Mouse (Mus musculus): ENCODE results near the gene Ptpro. TPM values are rescaled to one million over a fixed set of nuclear protein-coding genes. Genes with fewer than 3 reads are reported as not detected.

The Ptpro gene
- total and polyA plus RNA-seq, 3 experiments = 0.11 to 0.16 TPM; not detected in 1

DNA sequence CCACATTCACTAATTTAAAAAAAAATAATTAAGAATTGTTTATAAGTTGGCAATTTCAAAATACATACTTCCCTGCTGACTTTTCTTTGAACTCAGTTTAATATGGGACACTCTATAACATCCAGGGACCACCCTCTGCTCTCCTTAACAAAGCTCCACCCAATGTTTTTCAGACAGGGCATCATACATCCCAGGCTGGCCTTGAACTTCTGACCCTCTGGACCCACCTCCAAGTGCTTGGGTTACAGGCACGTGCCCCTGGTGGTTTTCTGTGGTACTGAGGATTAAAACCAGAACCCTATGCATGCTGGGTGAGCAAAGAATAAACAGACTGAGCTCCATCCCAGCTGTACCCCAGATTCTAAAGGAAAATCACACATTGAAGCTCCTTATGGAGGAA lies 251.9 kb downstream of the Ptpro start:
- H3K27me3 ChIP-seq (replicated peaks) = no peaks in the 10 kb centered on the region
- H3K4me3 ChIP-seq (replicated peaks in 1 of 3; ENCODE audit: low read depth in 2 of 3, low read length in 2 of 3, poor library complexity in 1 of 3) = no peak overlapping the region
- H3K9ac ChIP-seq (ENCODE audit: insufficient read depth, low read depth) = no peak overlapping the region
- no peak overlapping the region for H3K4me2 ChIP-seq (ENCODE audit: insufficient read depth, low read depth, poor library complexity, severe bottlenecking)
- H3K36me3 ChIP-seq (replicated peaks in 1 of 2; ENCODE audit: control insufficient read depth in 1 of 2, insufficient read depth in 1 of 2, low read length in 1 of 2) = peaks cover 0 to 19% of the 10 kb centered on the region in 2 experiments
- no peak overlapping the region for H3K27ac ChIP-seq (ENCODE audit: insufficient read depth, low read depth)
- in situ Hi-C loops (cut with MboI; ENCODE audit: low pct_ligation_motif_present, low pct_unique_long_range_greater_than_20kb, low sequenced_read_pairs) = no loop called here
- TF ChIP-seq UBTF (IDR thresholded peaks at IDR 0.05; ENCODE audit: low read depth, low read length) = no peak
- TF ChIP-seq JUND (conservative IDR thresholded peaks at IDR 0.05; ENCODE audit: low read depth, low read length) = no peak
- TF ChIP-seq BHLHE40 (IDR thresholded peaks at IDR 0.05; ENCODE audit: low read depth, low read length) = peak; percentile 44; the same call in 1 of the 2 replicates
- no peak for TF ChIP-seq MEF2A (IDR thresholded peaks at IDR 0.05; ENCODE audit: borderline replicate concordance, low read depth, low read length)
- 0 out of 4 replicates have a peak, but pooled peaks of 1 of the 2 experiments have one; percentile 8 for TF ChIP-seq CTCF (conservative IDR thresholded peaks at IDR 0.05 in 1 of 2, IDR thresholded peaks at IDR 0.05 in 1 of 2; ENCODE audit: low read depth in 2 of 2, low read length in 2 of 2)
- TF ChIP-seq MAZ (IDR thresholded peaks at IDR 0.05; ENCODE audit: low read depth, low read length) = no peak
- dilution Hi-C loops (cut with MboI; ENCODE audit: extremely low pct_ligation_motif_present, extremely low pct_unique_long_range_greater_than_20kb, low sequenced_read_pairs) = no loop called here
- H3K4me1 ChIP-seq (ENCODE audit: control insufficient read depth in 1 of 2, insufficient read depth in 2 of 2) = peaks cover 7 to 33% of the 10 kb centered on the region in 2 experiments
- H3K79me2 ChIP-seq (replicated peaks; ENCODE audit: control insufficient read depth, extremely low read depth, insufficient read depth, poor library complexity, severe bottlenecking) = no peaks in the 10 kb centered on the region
- H3K9me3 ChIP-seq (replicated peaks; ENCODE audit: low read length) = no peaks in the 10 kb centered on the region
- no peak for DNase-seq (ENCODE audit: extremely low read depth)

DNA sequence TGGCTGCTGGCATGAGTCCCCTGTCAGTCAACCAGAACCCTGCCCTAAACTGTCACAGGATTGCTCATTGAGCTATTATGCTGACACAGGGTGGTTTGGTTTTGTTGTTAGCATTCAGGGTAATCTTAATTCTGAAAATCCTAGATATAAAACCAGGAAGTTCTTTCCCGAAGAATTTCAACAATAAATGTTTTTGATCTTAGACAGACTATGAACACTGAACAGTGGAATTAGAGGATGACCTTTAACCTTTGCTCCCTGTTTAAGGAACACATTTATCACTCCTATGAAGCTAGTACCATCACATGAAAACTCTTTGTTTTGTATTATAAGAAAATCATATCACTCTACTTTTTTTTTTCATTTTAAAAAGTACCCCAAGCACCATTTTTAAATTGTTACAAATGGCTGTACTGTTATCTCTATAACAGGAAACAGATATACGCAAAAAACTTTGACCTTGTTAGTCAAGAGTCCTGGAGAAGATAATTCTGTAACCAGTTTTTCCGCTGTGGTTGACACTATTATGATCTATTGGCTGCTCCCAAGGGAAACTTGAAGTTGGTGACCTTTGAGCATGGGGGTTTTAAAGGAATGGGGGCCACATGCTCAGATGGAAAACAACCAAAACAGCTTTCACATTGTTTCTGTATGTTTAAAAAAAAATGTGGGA lies 253.6 kb downstream of the Ptpro start:
- dilution Hi-C loops (cut with MboI; ENCODE audit: extremely low pct_ligation_motif_present, extremely low pct_unique_long_range_greater_than_20kb, low sequenced_read_pairs) (no loop called here), in situ Hi-C loops (cut with MboI; ENCODE audit: low pct_ligation_motif_present, low pct_unique_long_range_greater_than_20kb, low sequenced_read_pairs) (no loop called here)
- Histone ChIP-seq H3K4me3 (replicated peaks in 1 of 3; ENCODE audit: low read depth in 2 of 3, low read length in 2 of 3, poor library complexity in 1 of 3) (no peak overlapping the region), H3K79me2 (replicated peaks; ENCODE audit: control insufficient read depth, extremely low read depth, insufficient read depth, poor library complexity, severe bottlenecking) (no peaks in the 10 kb centered on the region), H3K27me3 (replicated peaks) (no peaks in the 10 kb centered on the region), H3K9me3 (replicated peaks; ENCODE audit: low read length) (no peaks in the 10 kb centered on the region), H3K4me1 (ENCODE audit: control insufficient read depth in 1 of 2, insufficient read depth in 2 of 2) (peaks cover 7 to 33% of the 10 kb centered on the region in 2 experiments), H3K4me2 (ENCODE audit: insufficient read depth, low read depth, poor library complexity, severe bottlenecking) (no peak overlapping the region), H3K27ac (ENCODE audit: insufficient read depth, low read depth) (no peak overlapping the region), H3K36me3 (replicated peaks in 1 of 2; ENCODE audit: control insufficient read depth in 1 of 2, insufficient read depth in 1 of 2, low read length in 1 of 2) (peaks cover 0 to 19% of the 10 kb centered on the region in 2 experiments), H3K9ac (ENCODE audit: insufficient read depth, low read depth) (no peak overlapping the region)
- DNase-seq (ENCODE audit: extremely low read depth) = no peak
- TF ChIP-seq CHD2 (IDR thresholded peaks at IDR 0.05; ENCODE audit: low read length) (no peak), ZKSCAN1 (IDR thresholded peaks at IDR 0.05; ENCODE audit: borderline replicate concordance, low read depth, low read length) (no peak), MAZ (IDR thresholded peaks at IDR 0.05; ENCODE audit: low read depth, low read length) (no peak), TBP (conservative IDR thresholded peaks at IDR 0.05; ENCODE audit: low read depth, low read length) (no peak), RCOR1 (conservative IDR thresholded peaks at IDR 0.05; ENCODE audit: low read depth, low read length) (no peak), EP300 (IDR thresholded peaks at IDR 0.05; ENCODE audit: low read length) (no peak), ZMIZ1 (IDR thresholded peaks at IDR 0.05; ENCODE audit: low read depth, low read length) (no peak), MAFK (IDR thresholded peaks at IDR 0.05; ENCODE audit: insufficient replicate concordance, low read length) (no peak), NELFE (IDR thresholded peaks at IDR 0.05; ENCODE audit: low read depth, low read length) (no peak), GABPA (IDR thresholded peaks at IDR 0.05; ENCODE audit: insufficient replicate concordance, low read depth, low read length) (no peak), MXI1 (IDR thresholded peaks at IDR 0.05; ENCODE audit: low read depth, low read length) (no peak), E2F4 (IDR thresholded peaks at IDR 0.05; ENCODE audit: insufficient replicate concordance, low read depth, low read length) (no peak), SIN3A (IDR thresholded peaks at IDR 0.05; ENCODE audit: low read length) (no peak), MAX (IDR thresholded peaks at IDR 0.05; ENCODE audit: low read length) (no peak), POLR2AphosphoS2 (IDR thresholded peaks at IDR 0.05; ENCODE audit: low read depth, low read length) (no peak), UBTF (IDR thresholded peaks at IDR 0.05; ENCODE audit: low read depth, low read length) (no peak), MEF2A (IDR thresholded peaks at IDR 0.05; ENCODE audit: borderline replicate concordance, low read depth, low read length) (no peak)
